Mouse (Mus musculus): Measurements from ENCODE around the gene Ftl1.

- no peak for TF ChIP-seq POLR2A (IDR thresholded peaks at IDR 0.05; ENCODE audit: insufficient read depth, low read depth, low read length)
- no peak for TF ChIP-seq CTCF (IDR thresholded peaks at IDR 0.05)
These were observed 46.4 kb downstream of the Ftl1 start, which contains the start of gene Ntf5 for GRCm38 (mm10) chr7:45413113-45413863.
